Mouse (Mus musculus): ENCODE results near the gene Sowahb.

The Sowahb gene

GRCm38 (mm10) chr5:93002615-93003014 is 42.2 kb downstream of the Sowahb start:
- no peak for DNase-seq (ENCODE audit: low read depth, low spot score)

- DNase-seq (ENCODE audit: low read depth, low spot score), result no peak
These were observed 43.8 kb downstream of the Sowahb start for GRCm38 (mm10) chr5:93000774-93001757.

GRCm38 (mm10) chr5:93000060-93000459 is 44.8 kb downstream of the Sowahb start:
- no peak for DNase-seq (ENCODE audit: low read depth, low spot score)

- peak; percentile 45 for DNase-seq (ENCODE audit: low read depth, low spot score)
These were observed 46.3 kb downstream of the Sowahb start for GRCm38 (mm10) chr5:92998494-92999016.

- DNase-seq (ENCODE audit: low read depth, low spot score), result peak; percentile 88
These were observed 47.2 kb downstream of the Sowahb start for GRCm38 (mm10) chr5:92997428-92998120.

DNA sequence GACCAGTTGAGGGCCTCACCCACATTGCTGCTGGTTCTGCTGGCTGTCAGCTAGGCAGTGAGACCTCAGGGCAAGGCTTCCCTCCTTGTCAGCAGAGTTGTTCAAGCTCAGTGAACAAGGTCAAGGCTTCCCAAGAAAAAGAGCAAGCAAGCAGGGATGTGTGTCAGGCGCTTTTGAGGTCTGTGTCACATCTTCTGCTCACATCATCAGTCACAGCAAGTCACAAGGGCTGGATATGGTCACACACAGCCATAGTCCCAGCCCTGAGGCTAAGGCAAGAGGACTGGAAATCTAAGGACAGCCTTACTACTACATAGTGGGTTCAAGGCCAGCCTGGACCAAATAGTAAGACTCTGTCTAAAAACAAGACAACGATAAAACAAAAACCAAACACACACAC is 50.0 kb downstream of the Sowahb start:
- peak; percentile 13 for DNase-seq (ENCODE audit: low read depth, low spot score)

DNA sequence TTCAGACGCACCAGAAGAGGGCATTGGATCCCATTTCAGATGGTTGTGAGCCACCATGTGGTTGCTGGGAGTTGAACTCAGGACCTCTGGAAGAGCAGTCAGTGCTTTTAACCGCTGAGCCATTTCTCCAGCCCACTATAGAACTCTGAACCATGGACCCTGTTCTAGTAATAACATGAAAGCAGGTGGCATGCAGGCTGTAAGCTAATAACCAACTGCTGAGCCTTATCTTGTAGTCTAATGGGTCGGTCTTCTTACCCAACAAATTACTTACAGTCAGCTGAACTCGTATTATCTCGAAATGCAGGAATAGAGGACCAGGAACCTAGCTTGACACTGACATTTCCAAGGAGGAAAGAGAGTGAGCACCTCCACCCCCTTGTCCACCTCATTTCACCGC is 50.5 kb downstream of the Sowahb start:
- DNase-seq (ENCODE audit: low read depth, low spot score), result no peak

DNA sequence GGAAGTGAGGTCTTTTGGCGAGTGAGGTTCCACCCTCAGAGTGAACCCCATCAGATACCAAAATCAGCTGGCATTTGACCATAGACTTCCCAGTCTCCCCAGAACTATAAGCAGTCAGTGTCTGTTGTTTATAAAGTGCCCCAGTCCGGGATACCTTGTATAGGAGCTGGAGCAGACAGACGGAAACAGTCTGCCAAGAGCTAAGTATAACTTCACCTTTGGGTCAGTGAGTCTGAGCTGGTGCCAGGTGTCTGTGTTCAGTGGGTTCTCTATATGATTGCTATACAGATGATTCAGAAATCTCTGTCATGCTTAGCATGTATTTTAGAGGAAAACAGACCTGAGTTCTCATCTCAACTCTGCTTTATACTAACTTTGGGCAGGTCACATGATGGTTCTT is 52.7 kb downstream of the Sowahb start:
- no peak for DNase-seq (ENCODE audit: low read depth, low spot score)

All from forelimb bud, embryonic 11.5 days (tissue).